Mouse (Mus musculus): ENCODE results near the gene Snx11. TPM values are rescaled to one million over a fixed set of nuclear protein-coding genes. Genes with fewer than 3 reads are reported as not detected.

The Snx11 gene
- total RNA-seq, 2 experiments from 2014 or later: 12.1 to 13.4 TPM

GRCm38 (mm10) chr11:96767096-96767495 lies 10.3 kb downstream of the Snx11 start:
- intact Hi-C loops (cut with DNase I): no loop called here
- DNase-seq (ENCODE audit: low spot score): no peak

- intact Hi-C loops (cut with DNase I): no loop called here
- no peak for DNase-seq (ENCODE audit: low spot score)
These were observed 10.8 kb downstream of the Snx11 start for GRCm38 (mm10) chr11:96766555-96766954.

GRCm38 (mm10) chr11:96765645-96766044 lies 11.7 kb downstream of the Snx11 start:
- no peak for DNase-seq (ENCODE audit: low spot score)
- intact Hi-C loops (cut with DNase I): no loop called here

DNA sequence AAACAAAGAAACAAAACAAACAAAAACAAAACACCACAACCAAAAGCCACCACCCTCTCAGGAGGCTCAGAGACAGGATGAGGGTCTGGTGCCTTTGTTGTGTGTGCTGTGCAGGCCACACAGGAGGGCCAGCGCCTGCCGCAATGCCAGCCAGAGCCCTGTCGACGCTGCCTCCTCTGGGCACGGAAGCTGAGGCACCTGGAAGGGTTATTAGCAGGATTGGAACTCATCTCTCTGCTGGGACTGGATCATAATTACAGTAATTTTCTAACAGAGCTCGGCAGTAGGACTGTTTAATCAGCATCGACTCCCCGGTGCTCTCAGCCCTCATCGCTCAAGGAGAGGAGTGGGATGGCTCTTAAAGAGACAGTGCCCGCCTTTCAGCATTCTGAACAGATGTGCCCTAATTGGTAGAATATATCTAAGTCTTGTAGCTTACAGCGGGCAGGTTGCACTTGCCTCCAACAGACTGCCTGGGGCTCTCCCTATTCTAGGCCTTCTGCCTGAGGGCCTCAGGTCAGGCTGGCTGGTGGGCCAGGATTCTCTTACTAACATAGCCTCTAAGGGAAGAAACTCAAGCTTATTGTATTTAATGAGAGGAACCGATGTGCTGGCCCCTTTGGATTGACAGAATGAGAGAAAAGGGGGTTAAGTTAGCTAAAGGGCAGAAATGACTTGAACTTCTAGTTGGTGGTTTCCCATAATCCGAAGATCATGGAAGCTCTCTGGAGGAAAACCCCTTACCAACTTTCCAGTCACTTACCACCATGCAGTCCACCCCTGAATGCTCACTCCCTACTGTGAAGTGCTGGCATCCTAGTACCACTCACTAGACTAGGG lies 12.6 kb downstream of the Snx11 start:
- DNase-seq (ENCODE audit: low spot score): no peak
- intact Hi-C loops (cut with DNase I): loop anchor here (5.0 kb wide), 1 partner anchor 148 kb away; no protein-coding TSS in a partner anchor

DNA sequence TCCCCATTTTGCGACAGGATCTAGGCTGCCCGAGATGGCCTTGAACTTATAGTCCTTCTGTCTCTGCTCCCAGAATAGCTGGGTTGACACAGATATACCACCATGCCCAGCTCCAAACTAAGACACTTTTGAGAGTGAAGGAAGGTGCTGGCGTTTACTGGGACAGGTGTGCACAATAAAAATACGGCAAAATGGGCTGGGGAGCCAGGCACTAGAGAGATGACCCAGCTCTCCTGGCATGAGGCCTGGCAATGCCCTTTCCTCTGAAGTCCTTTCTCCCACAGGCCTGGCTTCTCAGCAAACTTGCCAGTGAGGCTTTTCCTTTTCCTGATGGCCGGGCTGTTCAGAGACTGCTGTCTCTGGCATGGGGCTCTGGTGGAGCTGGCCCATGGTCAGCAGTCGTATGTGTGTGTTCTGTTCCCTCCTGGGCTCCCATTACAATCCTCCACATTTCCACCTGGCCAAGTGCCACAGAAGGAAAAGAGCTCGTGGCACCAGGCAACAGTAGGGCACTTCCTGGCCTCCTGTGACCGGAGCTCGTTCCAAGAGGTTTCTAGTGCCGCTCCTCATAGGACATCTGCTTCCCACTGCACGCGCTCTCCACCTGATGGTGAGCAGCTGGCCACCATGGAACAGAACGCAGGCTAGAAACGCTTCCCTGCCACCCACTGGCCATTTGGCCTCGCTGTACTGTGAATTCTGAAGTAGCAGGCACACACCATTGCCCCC lies 14.5 kb downstream of the Snx11 start:
- DNase-seq (ENCODE audit: low spot score): no peak
- intact Hi-C loops (cut with DNase I): loop anchor here (5.0 kb wide), 1 partner anchor 149 kb away; no protein-coding TSS in a partner anchor

GRCm38 (mm10) chr11:96761984-96762383 lies 15.4 kb downstream of the Snx11 start:
- intact Hi-C loops (cut with DNase I): loop anchor here (2.0 to 5.0 kb wide), 2 partner anchors 15 to 150 kb away; partner anchors contain the start of gene Snx11

DNA sequence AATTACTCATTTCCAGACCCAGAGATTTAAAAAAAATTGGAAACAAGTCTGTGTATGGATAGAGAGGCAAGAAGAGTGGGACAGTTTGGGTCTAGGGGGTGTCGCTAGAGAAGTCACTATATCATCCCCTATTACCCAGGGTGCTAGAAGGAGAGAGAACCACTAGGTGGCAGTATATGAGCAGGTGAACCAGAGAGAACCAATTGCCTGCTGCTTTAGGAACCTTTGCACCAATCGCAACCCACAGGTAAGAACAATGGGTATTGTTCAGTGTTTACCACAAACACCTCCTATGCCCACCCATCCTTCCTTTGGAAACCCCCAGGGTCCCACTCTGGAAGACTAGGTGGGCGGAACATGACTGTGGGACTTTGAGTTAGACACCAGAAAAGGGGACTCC lies 17.3 kb downstream of the Snx11 start:
- DNase-seq (ENCODE audit: low spot score): no peak
- intact Hi-C loops (cut with DNase I): loop anchor here (1.0 to 5.0 kb wide), 3 partner anchors 17 to 152 kb away; partner anchors contain the start of gene Snx11

More at GRCm38 (mm10) chr11:96761984-96762383, 15.4 kb downstream of the Snx11 start:
- DNase-seq (ENCODE audit: low spot score): no peak

DNA sequence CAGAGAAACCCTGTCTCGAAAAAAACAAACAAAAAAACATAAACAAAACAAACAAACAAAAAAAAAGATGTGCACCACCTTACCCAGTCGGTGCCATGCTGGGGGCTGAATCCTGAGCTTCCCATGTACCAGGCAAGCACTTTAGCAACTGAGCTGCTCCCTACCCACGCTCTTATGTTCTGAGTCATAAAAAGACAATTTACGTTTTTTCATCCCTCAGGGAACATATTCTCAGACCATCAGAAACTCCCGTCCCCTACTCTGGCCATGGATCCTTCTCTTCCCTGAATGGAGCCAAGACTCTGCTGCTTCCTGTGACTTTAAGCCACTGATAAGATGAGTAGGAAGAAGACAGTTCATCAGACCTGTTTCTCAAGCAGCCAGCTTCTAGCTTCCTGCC lies 19.0 kb downstream of the Snx11 start:
- intact Hi-C loops (cut with DNase I): no loop called here
- no peak for DNase-seq (ENCODE audit: low spot score)

GRCm38 (mm10) chr11:96757421-96757820 lies 19.9 kb downstream of the Snx11 start:
- DNase-seq (ENCODE audit: low spot score): no peak
- intact Hi-C loops (cut with DNase I): no loop called here

DNA sequence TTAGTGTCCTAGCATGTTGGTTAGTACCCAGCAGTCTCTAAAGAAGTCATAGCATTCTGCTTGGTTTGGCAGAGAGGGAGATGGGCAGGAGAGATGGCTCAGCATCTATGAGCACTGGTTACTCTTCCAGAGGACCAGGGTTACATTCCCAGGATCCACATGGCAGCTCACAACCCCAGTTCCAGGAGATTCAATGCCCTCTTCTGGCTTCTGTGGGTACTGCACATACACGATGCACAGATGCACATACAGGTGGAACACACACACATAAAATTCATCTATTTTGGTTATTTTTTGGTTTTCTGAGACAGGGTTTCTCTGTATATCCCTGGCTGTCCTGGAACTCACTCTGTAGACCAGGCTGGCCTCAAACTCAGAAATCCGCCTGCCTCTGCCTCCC lies 22.1 kb downstream of the Snx11 start:
- intact Hi-C loops (cut with DNase I): no loop called here
- DNase-seq (ENCODE audit: low spot score): no peak

GRCm38 (mm10) chr11:96747555-96747954 lies 29.8 kb downstream of the Snx11 start:
- intact Hi-C loops (cut with DNase I): no loop called here
- DNase-seq (ENCODE audit: low spot score): no peak

DNA sequence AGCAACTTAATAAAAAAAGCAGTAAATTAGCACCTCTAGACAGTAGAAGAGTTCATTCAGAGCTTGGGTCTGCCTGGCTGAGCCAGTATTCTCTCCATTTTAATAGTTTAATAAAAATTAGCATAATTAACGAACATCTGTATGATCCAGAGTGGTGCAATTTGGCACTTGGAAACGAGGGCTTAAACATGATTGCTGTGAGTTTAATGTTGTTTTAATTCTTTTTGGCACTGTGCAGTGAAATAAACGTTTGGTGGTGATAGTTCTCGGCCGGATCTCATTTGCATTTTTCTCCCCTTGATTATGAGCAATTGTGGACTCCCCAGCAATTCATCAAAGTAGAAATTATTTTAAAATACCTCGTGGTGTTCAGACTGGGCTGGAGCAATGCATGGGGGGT lies 30.7 kb downstream of the Snx11 start:
- intact Hi-C loops (cut with DNase I): no loop called here

DNA sequence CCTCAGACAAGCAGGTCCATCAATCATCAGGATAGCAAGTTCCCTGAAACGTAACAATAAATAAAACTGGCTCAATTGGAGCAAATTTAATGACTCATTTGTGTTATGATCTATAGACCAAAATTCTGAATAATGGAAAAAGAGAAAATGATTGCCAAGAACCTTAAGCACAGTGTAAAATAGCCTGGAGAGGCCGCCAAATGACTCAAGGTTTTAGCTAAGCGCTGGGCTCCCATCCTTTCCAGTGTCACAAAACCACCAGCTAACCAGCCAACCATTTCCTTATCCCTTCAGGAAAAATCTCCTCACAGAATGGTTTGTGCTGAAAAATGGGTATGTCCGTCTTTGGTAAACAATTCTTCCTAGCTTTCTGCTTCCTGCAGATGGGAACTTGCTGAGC lies 33.5 kb downstream of the Snx11 start:
- intact Hi-C loops (cut with DNase I): no loop called here
- no peak for DNase-seq (ENCODE audit: low spot score)

More for the DNA sequence above, 30.7 kb downstream of the Snx11 start:
- DNase-seq (ENCODE audit: low spot score): no peak

- no peak for DNase-seq (ENCODE audit: low spot score)
- intact Hi-C loops (cut with DNase I): no loop called here
These were observed 34.4 kb downstream of the Snx11 start for GRCm38 (mm10) chr11:96743000-96743399.

DNA sequence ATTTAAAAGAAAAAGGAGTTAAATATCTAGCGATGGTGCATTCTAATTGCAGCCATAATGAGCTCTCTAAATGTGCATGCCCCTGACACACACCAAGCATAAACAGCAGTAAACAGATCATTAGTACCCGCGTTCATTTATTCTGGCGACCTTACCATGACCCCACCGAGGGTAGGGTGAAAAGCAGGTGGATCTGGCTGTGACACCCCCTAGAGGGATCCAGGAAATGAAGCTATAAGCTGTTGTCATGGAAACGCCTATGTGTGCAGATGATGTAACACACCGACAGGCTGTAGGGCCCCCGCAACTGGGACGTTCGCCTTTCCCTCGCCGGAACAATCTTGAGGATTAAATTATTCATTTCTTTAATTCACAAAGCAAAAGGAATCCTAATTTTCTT lies 35.4 kb downstream of the Snx11 start:
- intact Hi-C loops (cut with DNase I): no loop called here
- DNase-seq (ENCODE audit: low spot score): no peak

- no peak for DNase-seq (ENCODE audit: low spot score)
- intact Hi-C loops (cut with DNase I): no loop called here
These were observed 36.6 kb downstream of the Snx11 start for GRCm38 (mm10) chr11:96740796-96741195.

DNA sequence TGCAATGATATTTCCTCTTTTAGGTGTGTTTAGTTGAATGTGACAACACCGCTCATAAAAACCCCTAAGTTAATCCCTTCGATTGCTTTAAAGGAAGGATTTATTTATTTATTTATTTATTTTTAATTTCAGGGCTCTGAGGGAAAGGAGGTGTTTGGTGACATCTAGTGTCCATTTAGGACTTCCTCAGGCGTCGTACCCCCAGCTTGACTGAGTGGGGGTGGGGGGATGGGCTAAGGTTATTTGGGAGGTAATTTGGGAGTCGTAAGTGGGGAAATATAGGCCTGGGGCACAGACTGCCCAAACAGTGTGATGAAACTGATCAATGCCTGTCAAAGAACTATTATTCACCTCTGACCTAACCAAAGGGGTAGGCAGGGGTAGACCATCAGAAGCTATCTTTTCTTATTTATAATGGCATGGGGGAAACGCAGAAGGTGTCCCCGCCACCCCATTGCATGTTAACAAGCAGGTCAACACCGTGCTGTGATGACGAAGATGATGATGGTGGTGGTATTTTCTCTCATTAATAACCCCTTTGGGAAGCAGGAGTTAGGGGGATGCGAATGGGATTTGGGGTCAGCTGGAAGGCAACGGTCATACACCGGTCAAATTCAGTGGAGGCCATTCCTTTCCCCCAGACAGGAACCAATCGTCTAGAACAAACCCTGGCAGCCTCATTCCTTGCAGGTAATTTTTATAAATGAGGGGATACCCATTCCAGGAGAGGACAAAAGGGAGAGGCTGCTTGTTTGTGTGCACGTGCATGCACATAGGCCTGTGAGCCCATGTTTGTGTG lies 39.5 kb downstream of the Snx11 start:
- DNase-seq (ENCODE audit: low spot score): no peak
- intact Hi-C loops (cut with DNase I): loop anchor here (10.0 kb wide), 1 partner anchor 463 kb away; the partner anchor contains the start of gene Hoxb9

DNA sequence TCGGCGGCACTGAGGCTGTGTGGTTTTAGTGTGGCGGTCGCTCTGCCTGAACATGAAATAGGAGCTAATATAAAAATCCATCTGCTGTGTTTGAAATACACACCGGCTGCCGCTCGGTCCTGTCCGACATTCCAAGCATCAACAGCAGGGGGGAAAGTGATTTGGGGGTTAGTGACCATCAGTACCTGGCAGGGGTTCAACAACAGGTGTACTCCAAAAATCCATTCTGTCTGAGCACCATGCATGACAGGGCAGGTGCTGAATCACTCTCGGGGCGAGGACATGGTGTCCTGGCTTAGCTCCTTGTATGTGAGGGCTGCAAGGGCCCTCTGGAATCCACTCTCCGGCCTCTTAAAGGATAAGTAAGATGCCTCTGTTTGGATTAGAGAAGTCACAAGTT lies 41.0 kb downstream of the Snx11 start:
- DNase-seq (ENCODE audit: low spot score): no peak
- intact Hi-C loops (cut with DNase I): loop anchor here (10.0 kb wide), 1 partner anchor 462 kb away; the partner anchor contains the start of gene Hoxb9

DNA sequence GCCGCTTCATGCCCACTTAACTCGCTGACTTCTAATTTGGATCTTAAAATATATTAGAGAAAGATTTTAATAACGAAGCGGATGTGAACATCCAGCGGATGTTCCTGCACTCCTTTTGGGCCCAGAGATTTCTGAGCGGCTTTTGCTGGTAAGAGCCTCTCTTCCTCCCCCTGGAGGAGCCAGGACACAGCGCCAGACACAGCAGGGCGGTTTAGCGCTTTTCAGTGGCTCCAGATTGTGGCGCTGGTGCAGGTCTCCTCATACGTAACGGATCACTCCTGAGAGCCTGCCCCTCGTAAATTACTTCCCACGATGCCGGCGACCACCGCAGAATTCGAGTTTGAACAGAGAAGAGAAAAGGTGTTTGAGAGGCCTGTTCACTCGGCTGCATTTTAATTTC lies 41.5 kb downstream of the Snx11 start:
- no peak for DNase-seq (ENCODE audit: low spot score)
- intact Hi-C loops (cut with DNase I): loop anchor here (10.0 kb wide), 1 partner anchor 461 kb away; the partner anchor contains the start of gene Hoxb9

DNA sequence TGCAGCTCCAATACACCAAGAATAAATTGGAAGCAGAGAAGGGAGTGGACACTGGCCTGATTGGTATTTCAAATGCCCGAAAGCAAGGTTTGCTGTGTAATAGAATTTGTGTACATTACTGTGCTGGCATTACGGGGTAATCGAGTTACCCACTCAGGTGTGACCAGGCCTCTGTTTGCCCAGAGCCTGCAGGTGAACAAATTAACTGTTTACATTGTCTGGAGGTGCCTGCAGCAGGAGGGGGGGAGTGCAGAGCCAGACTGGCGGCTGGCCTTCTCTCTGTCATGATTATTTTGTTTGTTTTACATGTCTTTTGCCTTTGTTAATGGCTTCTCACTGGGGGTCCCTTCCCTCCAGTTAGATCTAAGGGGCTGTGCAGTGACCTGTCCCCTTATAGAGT lies 44.7 kb downstream of the Snx11 start:
- intact Hi-C loops (cut with DNase I): loop anchor here (10.0 kb wide), 1 partner anchor 458 kb away; the partner anchor contains the start of gene Hoxb9
- no peak for DNase-seq (ENCODE audit: low spot score)
